Mouse (Mus musculus): ENCODE results near the gene Ppm1h.

Gene Ppm1h

GRCm38 (mm10) chr10:122817741-122818140, 139.2 kb downstream of the Ppm1h start:
- DNase-seq (ENCODE audit: low read depth, low spot score) = no peak
- H3K27me3 ChIP-seq (ENCODE audit: control insufficient read depth, insufficient read depth, low read length, poor library complexity, severe bottlenecking) = no peaks in the 10 kb centered on the region
- H3K36me3 ChIP-seq (ENCODE audit: control insufficient read depth, insufficient read depth, low read length, poor library complexity, severe bottlenecking) = no peaks in the 10 kb centered on the region

- no peak for DNase-seq (ENCODE audit: low read depth, low spot score)
- no peaks in the 10 kb centered on the region for H3K36me3 ChIP-seq (ENCODE audit: control insufficient read depth, insufficient read depth, low read length, poor library complexity, severe bottlenecking)
- H3K27me3 ChIP-seq (ENCODE audit: control insufficient read depth, insufficient read depth, low read length, poor library complexity, severe bottlenecking) = no peaks in the 10 kb centered on the region
Observed at GRCm38 (mm10) chr10:122819808-122820207, 141.2 kb downstream of the Ppm1h start.

GRCm38 (mm10) chr10:122821549-122821948, 143.0 kb downstream of the Ppm1h start:
- Histone ChIP-seq H3K36me3 (ENCODE audit: control insufficient read depth, insufficient read depth, low read length, poor library complexity, severe bottlenecking) (no peaks in the 10 kb centered on the region), H3K27me3 (ENCODE audit: control insufficient read depth, insufficient read depth, low read length, poor library complexity, severe bottlenecking) (no peaks in the 10 kb centered on the region)
- DNase-seq (ENCODE audit: low read depth, low spot score) = no peak

- H3K36me3 ChIP-seq (ENCODE audit: control insufficient read depth, insufficient read depth, low read length, poor library complexity, severe bottlenecking) = no peaks in the 10 kb centered on the region
- DNase-seq (ENCODE audit: low read depth, low spot score) = no peak
Observed at GRCm38 (mm10) chr10:122823642-122824041, 145.1 kb downstream of the Ppm1h start.

GRCm38 (mm10) chr10:122826696-122827331, 148.3 kb downstream of the Ppm1h start:
- Histone ChIP-seq H3K27me3 (ENCODE audit: control insufficient read depth, insufficient read depth, low read length, poor library complexity, severe bottlenecking) (no peaks in the 10 kb centered on the region), H3K36me3 (ENCODE audit: control insufficient read depth, insufficient read depth, low read length, poor library complexity, severe bottlenecking) (no peaks in the 10 kb centered on the region)
- DNase-seq (ENCODE audit: low read depth, low spot score) = no peak

More at GRCm38 (mm10) chr10:122823642-122824041, 145.1 kb downstream of the Ppm1h start:
- H3K27me3 ChIP-seq (ENCODE audit: control insufficient read depth, insufficient read depth, low read length, poor library complexity, severe bottlenecking) = no peaks in the 10 kb centered on the region

- Histone ChIP-seq H3K36me3 (ENCODE audit: control insufficient read depth, insufficient read depth, low read length, poor library complexity, severe bottlenecking) (no peaks in the 10 kb centered on the region), H3K27me3 (ENCODE audit: control insufficient read depth, insufficient read depth, low read length, poor library complexity, severe bottlenecking) (no peaks in the 10 kb centered on the region)
- DNase-seq (ENCODE audit: low read depth, low spot score) = no peak
Observed at GRCm38 (mm10) chr10:122827719-122828414, 149.3 kb downstream of the Ppm1h start.

- DNase-seq (ENCODE audit: low read depth, low spot score) = no peak
- no peaks in the 10 kb centered on the region for H3K36me3 ChIP-seq (ENCODE audit: control insufficient read depth, insufficient read depth, low read length, poor library complexity, severe bottlenecking)
- no peaks in the 10 kb centered on the region for H3K27me3 ChIP-seq (ENCODE audit: control insufficient read depth, insufficient read depth, low read length, poor library complexity, severe bottlenecking)
Observed at GRCm38 (mm10) chr10:122829801-122830217, 151.2 kb downstream of the Ppm1h start.

- no peaks in the 10 kb centered on the region for H3K27me3 ChIP-seq (ENCODE audit: control insufficient read depth, insufficient read depth, low read length, poor library complexity, severe bottlenecking)
- no peaks in the 10 kb centered on the region for H3K36me3 ChIP-seq (ENCODE audit: control insufficient read depth, insufficient read depth, low read length, poor library complexity, severe bottlenecking)
- DNase-seq (ENCODE audit: low read depth, low spot score) = no peak
Observed at GRCm38 (mm10) chr10:122830638-122831037, 152.1 kb downstream of the Ppm1h start.

GRCm38 (mm10) chr10:122842014-122842413, 163.5 kb downstream of the Ppm1h start:
- Histone ChIP-seq H3K36me3 (ENCODE audit: control insufficient read depth, insufficient read depth, low read length, poor library complexity, severe bottlenecking) (no peaks in the 10 kb centered on the region), H3K27me3 (ENCODE audit: control insufficient read depth, insufficient read depth, low read length, poor library complexity, severe bottlenecking) (no peaks in the 10 kb centered on the region)
- no peak for DNase-seq (ENCODE audit: low read depth, low spot score)

- no peaks in the 10 kb centered on the region for H3K27me3 ChIP-seq (ENCODE audit: control insufficient read depth, insufficient read depth, low read length, poor library complexity, severe bottlenecking)
- H3K36me3 ChIP-seq (ENCODE audit: control insufficient read depth, insufficient read depth, low read length, poor library complexity, severe bottlenecking) = no peaks in the 10 kb centered on the region
- no peak for DNase-seq (ENCODE audit: low read depth, low spot score)
Observed at GRCm38 (mm10) chr10:122842961-122843360, 164.4 kb downstream of the Ppm1h start.

GRCm38 (mm10) chr10:122845471-122845870, 166.9 kb downstream of the Ppm1h start:
- DNase-seq (ENCODE audit: low read depth, low spot score) = no peak
- H3K27me3 ChIP-seq (ENCODE audit: control insufficient read depth, insufficient read depth, low read length, poor library complexity, severe bottlenecking) = no peaks in the 10 kb centered on the region
- H3K36me3 ChIP-seq (ENCODE audit: control insufficient read depth, insufficient read depth, low read length, poor library complexity, severe bottlenecking) = no peaks in the 10 kb centered on the region

GRCm38 (mm10) chr10:122846476-122846875, 167.9 kb downstream of the Ppm1h start:
- no peak for DNase-seq (ENCODE audit: low read depth, low spot score)
- Histone ChIP-seq H3K27me3 (ENCODE audit: control insufficient read depth, insufficient read depth, low read length, poor library complexity, severe bottlenecking) (no peaks in the 10 kb centered on the region), H3K36me3 (ENCODE audit: control insufficient read depth, insufficient read depth, low read length, poor library complexity, severe bottlenecking) (no peaks in the 10 kb centered on the region)

- no peak for DNase-seq (ENCODE audit: low read depth, low spot score)
- Histone ChIP-seq H3K36me3 (ENCODE audit: control insufficient read depth, insufficient read depth, low read length, poor library complexity, severe bottlenecking) (no peaks in the 10 kb centered on the region), H3K27me3 (ENCODE audit: control insufficient read depth, insufficient read depth, low read length, poor library complexity, severe bottlenecking) (no peaks in the 10 kb centered on the region)
Observed at GRCm38 (mm10) chr10:122848020-122848457, 169.5 kb downstream of the Ppm1h start.

- no peaks in the 10 kb centered on the region for H3K27me3 ChIP-seq (ENCODE audit: control insufficient read depth, insufficient read depth, low read length, poor library complexity, severe bottlenecking)
- DNase-seq (ENCODE audit: low read depth, low spot score) = no peak
- no peaks in the 10 kb centered on the region for H3K36me3 ChIP-seq (ENCODE audit: control insufficient read depth, insufficient read depth, low read length, poor library complexity, severe bottlenecking)
Observed at GRCm38 (mm10) chr10:122851267-122852160, 173.0 kb downstream of the Ppm1h start.

GRCm38 (mm10) chr10:122854571-122854970, 176.0 kb downstream of the Ppm1h start:
- H3K36me3 ChIP-seq (ENCODE audit: control insufficient read depth, insufficient read depth, low read length, poor library complexity, severe bottlenecking) = no peaks in the 10 kb centered on the region
- DNase-seq (ENCODE audit: low read depth, low spot score) = no peak
- H3K27me3 ChIP-seq (ENCODE audit: control insufficient read depth, insufficient read depth, low read length, poor library complexity, severe bottlenecking) = no peaks in the 10 kb centered on the region
